Mouse (Mus musculus) left cerebral cortex, adult 6 months (tissue): Measurements from ENCODE around the gene Snx3. TPM values are rescaled to one million over a fixed set of nuclear protein-coding genes. Genes with fewer than 3 reads are reported as not detected.

ENCODE experiments used
- long read RNA-seq, 2 experiments: library from polyadenylated mRNA; unstranded; transcript quantifications; one replicate each; pipeline ENCODE4 v2.0.0; 2019 to 2020
- polyA plus RNA-seq: library from polyadenylated mRNA; unstranded; fragments of <200 nt; fragmentation: Nextera tagmentation; gene quantifications from 2 replicates; pipeline ENCODE4 v1.2.3, GENCODE M21; 2021

Gene Snx3
- 523 and 534 TPM in 2 replicates for polyA plus RNA-seq
- long read RNA-seq, experiment 1, transcript Snx3-201 (4 exons, 1,401 nt): major isoform, 723 of 734 reads
- long read RNA-seq, experiment 1, partial matches to known transcripts: 1 of 734 reads
- long read RNA-seq, experiment 1, other reads (novel, unspliced or antisense): 7 of 734 reads
- long read RNA-seq, experiment 2, transcript Snx3-201 (4 exons, 1,401 nt): major isoform, 526 of 558 reads
- long read RNA-seq, experiment 2, partial matches to known transcripts: 26 of 558 reads
- long read RNA-seq, experiment 2, other reads (novel, unspliced or antisense): 5 of 558 reads

DNA sequence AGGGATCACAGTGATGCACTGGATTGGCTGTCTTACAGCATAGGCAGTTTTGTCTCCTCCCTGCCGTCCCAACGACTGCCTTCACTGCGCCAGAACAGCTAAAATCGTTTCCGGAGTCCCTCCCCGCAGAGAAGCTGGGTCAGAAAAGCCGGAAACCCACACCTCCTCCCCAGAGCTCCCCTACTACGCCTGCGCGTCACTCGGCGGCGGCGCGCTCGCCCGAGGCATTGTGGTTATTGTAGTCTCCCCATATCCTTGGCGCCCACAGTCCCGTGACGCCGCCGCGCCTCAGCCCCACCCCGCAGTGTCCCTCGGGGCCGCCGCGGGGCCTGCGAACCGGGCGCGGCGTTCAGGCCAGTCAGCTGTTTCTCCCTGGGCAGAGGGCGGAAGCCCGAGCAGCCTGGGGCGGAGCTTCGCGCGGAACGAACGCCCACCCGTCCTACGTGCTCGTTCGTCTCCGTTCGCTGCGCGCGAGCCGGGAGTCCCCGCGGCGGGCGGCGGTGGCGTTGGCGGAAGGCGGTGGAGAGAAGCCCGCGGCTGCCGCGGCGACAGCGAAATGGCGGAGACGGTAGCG, at the start of gene Snx3:
Gene Snx3 (plus strand): TSS at position 256 of the 574 bp plus-strand sequence.

DNA sequence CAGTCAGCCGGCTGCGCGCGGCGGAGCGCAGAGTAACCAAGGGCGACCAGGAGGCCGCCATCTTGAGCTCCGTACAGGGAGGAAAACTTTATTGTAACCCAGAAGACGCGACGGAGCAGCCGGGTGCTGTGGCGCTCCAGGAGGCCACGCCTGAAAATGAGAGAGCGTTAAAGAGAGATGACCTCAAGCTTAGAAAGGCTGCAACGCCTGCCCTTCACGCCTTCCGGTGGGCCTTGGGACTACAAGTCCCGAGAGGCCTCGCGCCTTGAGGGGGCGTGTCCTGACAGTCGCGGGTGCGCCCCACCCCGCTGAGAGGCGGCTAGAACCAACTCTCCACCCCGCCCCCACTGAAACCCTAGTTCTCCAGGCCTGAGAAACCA, 23.5 kb upstream of the Snx3 start, which contains the start of gene Afg1l:
Gene Afg1l (minus strand): TSS at position 225 of the 380 bp plus-strand sequence.

DNA sequence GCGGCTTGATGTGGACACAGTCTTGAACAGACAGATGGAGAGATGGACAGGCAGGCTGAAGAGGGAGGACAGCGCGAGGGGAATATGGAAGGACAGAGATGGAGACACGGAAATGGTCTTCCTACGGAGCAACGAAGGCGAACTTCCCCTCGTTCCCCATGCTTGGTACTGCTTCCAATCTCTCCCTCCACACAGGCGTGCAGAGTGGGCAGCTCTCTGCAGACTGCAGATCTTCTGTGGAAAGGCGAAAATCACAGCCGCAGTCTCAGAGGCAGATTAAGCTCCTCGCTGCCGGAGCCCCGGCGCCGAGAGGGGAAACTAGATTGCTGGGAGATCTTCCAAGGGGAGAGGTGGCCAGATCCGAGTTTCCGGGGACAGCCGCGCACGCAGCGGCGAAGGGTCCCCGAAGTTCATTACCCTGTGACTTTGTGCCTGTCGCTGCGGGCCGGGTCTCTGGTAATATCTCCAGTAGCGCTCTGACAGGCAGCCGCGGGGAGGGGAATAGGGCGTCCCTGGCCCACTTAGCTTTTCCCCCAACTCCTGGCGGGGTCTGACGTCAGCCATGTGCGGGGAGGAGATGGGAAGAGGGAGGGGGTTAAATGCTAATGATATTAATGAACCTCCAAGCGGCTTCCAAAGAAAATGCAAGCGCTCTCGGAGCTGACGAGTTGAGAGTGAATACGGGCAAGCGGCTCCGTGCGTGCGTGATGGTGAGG, 81.5 kb downstream of the Snx3 start, which contains the start of the genes Nr2e1 and Ostm1:
Gene Nr2e1 (minus strand): TSS at position 476 of the 716 bp plus-strand sequence.
Gene Ostm1 (plus strand): TSS at position 666 of the 716 bp plus-strand sequence.

Other genes starting within 250 kb of the Snx3 start
- 30.0 and 35.6 TPM in 2 replicates for gene Foxo3, start 225.3 kb upstream of the Snx3 start, polyA plus RNA-seq
- gene Afg1l, start 23.5 kb upstream of the Snx3 start, polyA plus RNA-seq: 17.0 and 17.2 TPM in 2 replicates
- gene Nr2e1, start 81.6 kb downstream of the Snx3 start, polyA plus RNA-seq: 5.9 and 8.2 TPM in 2 replicates
- gene Ostm1, start 81.8 kb downstream of the Snx3 start, polyA plus RNA-seq: 40.3 and 55.7 TPM in 2 replicates